Mouse (Mus musculus) MN1 (cell line): Measurements from ENCODE around the gene Prss8.
"Not testable (repeated sequence)": the region's sequence is repeated elsewhere in the genome, so short reads cannot be mapped to it uniquely, and the experiment has no call there.

Source experiments
- DNase-seq: peaks from one replicate; pipeline ENCODE4 v3.0.0-alpha.2; 2016; ENCODE audit warnings: low spot score

The Prss8 gene

DNA sequence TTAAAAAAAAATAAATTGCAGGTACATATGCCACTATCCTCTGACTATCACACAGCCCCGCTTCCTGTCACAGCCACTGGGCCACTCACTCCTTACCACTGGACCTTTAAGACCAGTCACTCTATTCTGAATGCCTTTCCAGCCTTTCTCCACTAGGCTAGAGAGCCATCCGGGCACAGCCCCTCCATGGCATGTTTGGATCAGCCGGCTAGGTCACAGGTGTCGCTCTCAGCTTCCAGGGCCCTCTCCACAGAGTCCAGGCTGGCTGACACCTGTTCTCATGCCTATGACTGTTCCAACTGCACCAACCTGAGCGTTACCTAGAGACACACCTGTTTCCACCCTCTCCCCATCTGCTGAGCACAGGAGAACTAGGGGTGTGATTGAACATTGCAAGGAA is 1.3 kb downstream of the Prss8 start:
- DNase-seq, result no peak

DNA sequence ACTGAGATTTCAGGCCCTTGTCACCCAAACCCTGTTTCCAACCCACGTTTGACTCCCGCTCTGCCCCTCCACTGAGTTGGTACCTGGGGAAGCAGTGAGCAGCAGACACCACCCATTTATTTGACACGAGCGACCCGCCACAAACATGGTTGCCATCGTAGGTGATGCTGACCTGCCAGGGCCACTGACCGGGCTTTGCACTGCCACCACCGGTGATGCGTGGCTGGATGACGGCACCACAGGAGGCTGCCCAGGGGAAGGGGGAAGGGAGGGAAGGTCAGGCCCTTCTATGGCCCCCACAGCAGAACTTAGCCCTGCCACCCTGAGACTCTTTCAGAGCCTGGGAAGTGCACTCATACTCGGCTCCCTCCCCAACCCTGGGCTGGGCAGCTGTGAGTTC is 2.2 kb downstream of the Prss8 start:
- DNase-seq, result no peak

GRCm38 (mm10) chr7:127926846-127927245 is 3.1 kb downstream of the Prss8 start:
- DNase-seq, result no peak

- DNase-seq, result no peak
Observed at GRCm38 (mm10) chr7:127926066-127926465, 3.8 kb downstream of the Prss8 start.

- DNase-seq, result no peak
Observed at GRCm38 (mm10) chr7:127925252-127925651, 4.7 kb downstream of the Prss8 start.

GRCm38 (mm10) chr7:127923714-127924113 is 6.2 kb downstream of the Prss8 start:
- no peak for DNase-seq

- DNase-seq, result no peak
Observed at GRCm38 (mm10) chr7:127922451-127923275, 7.2 kb downstream of the Prss8 start.

- peak; percentile 33 for DNase-seq
Observed at GRCm38 (mm10) chr7:127921516-127921915, 8.4 kb downstream of the Prss8 start.

DNA sequence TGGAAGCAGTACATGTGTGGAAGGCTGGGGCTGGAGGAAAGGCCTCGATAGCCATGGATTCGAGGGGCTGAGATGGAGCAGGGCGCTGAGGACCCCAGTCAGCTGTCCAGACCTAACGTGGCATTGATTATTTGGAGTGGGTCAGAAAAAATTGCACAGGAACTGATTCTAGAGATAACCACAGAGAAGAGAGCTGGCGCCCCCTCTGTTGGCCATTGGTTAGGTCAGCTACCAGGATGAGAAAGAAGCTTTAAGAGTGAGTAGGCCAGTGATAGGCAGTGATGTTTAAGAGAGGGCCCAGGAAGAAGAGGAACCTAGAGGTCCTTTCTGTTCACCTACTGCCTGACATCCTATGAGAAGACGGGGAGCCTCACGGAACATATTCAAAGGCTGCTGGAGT is 10.6 kb downstream of the Prss8 start:
- peak; percentile 30 for DNase-seq

GRCm38 (mm10) chr7:127918203-127918602 is 11.7 kb downstream of the Prss8 start:
- peak; percentile 41 for DNase-seq

DNA sequence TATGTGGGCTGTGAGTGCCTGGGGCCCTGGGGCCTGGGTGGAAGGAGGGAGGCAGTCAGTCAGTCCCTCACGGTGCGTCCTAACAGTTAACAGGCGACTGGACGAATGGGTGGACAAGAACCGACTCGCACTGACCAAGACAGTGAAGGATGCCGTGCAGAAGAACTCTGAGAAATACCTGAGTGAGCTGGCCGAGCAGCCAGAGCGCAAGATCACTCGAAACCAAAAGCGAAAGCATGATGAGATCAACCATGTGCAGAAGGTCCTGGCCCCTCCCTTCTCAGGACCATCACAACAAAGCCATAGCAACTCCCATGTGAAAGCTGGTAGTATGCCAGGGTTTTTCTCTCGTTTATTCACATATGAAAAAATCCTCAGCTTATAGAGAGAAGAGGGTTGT is 14.6 kb downstream of the Prss8 start:
- DNase-seq, result peak; percentile 79

DNA sequence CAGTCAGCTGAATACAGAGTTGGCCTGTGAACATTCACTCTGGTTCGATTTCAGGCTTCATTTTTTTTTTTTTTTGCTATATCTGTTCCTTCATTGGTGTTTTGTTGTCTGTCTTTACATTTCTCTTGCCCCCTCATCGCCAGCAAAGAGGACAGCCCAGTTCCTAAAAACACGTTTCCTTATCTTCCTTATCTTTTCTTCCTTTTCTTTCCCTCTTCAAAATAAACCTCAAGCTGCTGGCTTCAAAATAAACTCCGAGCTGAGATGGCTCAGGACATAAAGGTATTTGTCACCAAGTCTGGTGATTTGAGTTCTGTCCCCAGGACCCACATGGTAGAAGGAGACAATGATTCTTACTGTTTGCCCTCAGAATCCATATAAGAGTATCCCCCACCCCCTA is 17.0 kb downstream of the Prss8 start:
- no peak for DNase-seq

DNA sequence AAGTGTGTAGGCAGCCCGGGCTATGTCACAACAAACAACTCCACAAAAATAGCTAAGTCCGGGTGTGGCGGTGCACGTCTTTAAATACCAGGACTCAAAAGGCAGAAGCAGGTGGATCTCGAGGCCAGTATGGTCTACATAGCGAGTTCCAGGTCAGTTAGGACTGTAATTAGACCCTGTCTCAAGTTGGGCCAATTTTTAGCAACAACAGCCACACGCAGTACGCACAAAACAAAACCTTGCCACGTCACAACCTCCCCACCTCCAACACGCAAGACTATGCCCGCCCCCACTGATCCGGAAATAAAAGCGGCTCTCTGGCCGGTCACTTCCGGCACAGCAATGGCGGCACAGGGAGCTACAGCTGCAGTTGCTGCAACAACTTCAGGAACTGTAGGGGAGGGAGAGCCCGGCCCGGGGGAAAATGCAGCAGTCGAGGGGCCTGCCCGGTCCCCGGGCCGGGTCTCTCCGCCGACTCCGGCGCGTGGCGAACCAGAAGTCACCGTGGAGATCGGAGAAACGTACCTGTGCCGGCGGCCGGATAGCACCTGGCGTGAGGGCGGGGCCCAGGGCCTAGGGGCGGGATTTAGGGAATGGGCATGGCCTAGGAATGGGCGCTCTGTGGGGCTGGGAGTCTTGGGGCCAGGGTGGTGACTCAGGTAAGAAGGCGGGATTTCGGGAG is 17.6 kb downstream of the Prss8 start, which contains the start of gene Kat8:
Gene Kat8 (plus strand): TSS at position 327 of the 682 bp plus-strand sequence.
- peak; percentile 91 for DNase-seq

DNA sequence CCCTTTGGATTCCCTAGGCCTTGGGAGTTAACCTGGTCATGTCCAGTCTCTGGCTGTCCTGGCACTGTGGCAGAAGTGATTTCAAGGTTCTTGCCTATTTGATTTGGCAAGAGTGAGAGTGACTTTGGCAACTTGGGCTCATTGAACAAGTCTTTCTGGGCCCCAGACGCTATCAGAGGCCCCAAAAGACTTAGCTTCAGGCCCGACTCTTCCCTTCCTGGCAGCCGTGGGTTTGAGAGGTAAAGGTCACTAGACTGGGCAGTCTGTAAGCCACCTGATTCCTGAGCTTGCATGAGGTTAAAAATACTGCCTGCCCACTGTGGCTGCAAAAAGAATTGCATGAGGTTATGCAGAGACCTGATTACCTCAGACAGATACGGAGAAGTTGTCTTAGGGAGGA is 21.2 kb downstream of the Prss8 start:
- DNase-seq, result no peak

GRCm38 (mm10) chr7:127907939-127908338 is 22.0 kb downstream of the Prss8 start:
- DNase-seq, result no peak

DNA sequence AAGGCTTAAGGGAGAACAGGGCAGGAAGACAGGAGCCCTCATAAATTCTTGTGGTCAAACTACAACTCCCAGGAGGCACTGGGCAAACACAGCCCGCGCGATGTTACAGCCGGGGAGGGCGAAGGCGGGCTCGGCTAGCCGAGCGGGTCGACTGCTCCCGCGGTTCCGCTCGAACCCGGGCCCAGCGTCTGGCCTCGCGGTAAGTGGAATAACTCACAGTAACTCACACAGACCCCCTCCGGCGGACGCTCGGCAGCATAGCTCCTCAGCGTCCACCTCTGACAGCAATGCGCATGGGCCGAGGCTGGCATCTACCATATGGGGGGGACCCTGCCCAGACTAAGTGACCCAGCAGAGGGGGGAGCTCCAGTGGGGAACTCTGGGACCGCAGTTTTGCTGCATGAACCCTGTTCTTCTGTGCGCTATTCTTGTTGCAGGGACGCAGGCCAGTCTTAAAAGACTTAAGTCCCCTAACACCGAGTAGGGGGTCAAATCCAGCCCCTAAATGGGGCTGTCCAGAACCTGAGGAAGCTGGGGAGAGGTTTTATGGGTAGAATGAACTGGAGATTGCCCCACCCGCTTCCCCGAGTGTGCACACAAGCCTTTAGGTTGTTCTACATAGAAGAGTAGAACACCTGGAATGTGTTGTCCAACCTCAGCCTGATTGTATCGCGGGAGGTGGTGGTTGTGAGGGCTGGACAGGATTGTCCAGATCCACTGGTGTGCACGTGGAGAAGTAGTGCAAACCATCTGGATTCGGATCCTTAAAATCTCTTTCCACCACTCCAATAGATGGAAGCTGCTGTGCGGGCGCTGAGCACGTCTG is 25.7 kb downstream of the Prss8 start, which contains the start of gene Bckdk:
Gene Bckdk (plus strand): TSS at position 112 of the 826 bp plus-strand sequence.
- DNase-seq, result peak; percentile 89

GRCm38 (mm10) chr7:127901772-127902171 is 28.1 kb downstream of the Prss8 start:
- no peak for DNase-seq

GRCm38 (mm10) chr7:127899997-127900396 is 29.9 kb downstream of the Prss8 start:
- no peak for DNase-seq

DNA sequence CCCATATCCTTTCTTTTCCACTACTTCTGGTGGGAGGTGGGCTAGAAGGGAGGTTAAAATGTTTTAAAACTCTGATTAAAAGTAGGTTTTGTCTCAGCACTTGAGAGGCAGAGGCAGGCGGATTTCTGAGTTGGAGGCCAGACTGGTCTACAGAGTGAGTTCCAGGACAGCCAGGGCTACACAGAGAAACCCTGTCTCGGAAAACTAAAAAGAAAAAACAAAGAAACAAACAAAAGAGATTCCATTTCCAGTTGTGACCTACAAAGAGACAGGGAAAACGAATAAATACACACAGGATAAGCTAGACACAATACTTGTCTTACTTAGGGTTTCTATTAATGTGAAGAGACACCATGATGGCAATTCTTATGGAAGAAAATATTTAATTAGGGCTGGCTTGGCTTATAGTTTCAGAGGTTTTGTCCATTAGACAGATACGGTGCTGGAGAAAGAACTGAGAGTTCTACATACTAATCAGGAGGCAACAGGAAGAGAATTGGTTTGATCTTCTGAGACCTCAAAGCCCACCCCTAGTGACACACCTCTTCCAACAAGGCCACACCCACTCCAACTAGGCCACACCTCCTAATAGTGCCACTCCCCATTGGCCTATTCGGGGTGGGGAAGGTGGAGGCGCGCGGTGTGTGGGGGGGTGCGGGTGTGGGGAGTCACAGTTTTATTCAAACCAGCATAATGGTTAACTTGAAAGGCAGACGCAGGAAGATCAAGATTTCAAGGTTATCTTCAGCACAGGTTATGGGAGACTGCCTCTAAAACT is 31.5 kb downstream of the Prss8 start:
- DNase-seq, result no peak

- DNase-seq, result no peak
Observed at GRCm38 (mm10) chr7:127897542-127897941, 32.4 kb downstream of the Prss8 start.

- DNase-seq, result no peak
Observed at GRCm38 (mm10) chr7:127896384-127896783, 33.5 kb downstream of the Prss8 start.

- DNase-seq, result not testable (repeated sequence)
Observed at GRCm38 (mm10) chr7:127895891-127896290, 34.0 kb downstream of the Prss8 start.
